Mouse (Mus musculus) limb, embryonic 15.5 days (tissue): Measurements from ENCODE around the gene Olfr459. TPM values are rescaled to one million over a fixed set of nuclear protein-coding genes. Genes with fewer than 3 reads are reported as not detected.

Experiments
- ATAC-seq: fragments of 200-750 bp; cut with Nextera tagmentation; 2 replicates; pipeline ENCODE4 v1.8.0; 2017; ENCODE audit warnings: low read depth, moderate TSS enrichment; ENCODE audit not compliant: insufficient number of reproducible peaks, low FRiP score, low TSS enrichment
- H3K27ac ChIP-seq: fragments of 300-500 bp; sonication (generic); 2 replicates; pipeline ENCODE4 v1.5.1; 2015; ENCODE audit warnings: moderate library complexity, mild to moderate bottlenecking, inconsistent platforms
- H3K27me3 ChIP-seq: fragments of 300-500 bp; sonication (generic); 2 replicates; pipeline ENCODE4 v1.6.1; 2015; ENCODE audit warnings: inconsistent platforms
- H3K36me3 ChIP-seq: fragments of 300-500 bp; sonication (generic); 2 replicates; pipeline ENCODE4 v1.6.1; 2015; ENCODE audit warnings: inconsistent platforms
- H3K4me1 ChIP-seq: fragments of 300-500 bp; sonication (generic); 2 replicates; pipeline ENCODE4 v1.6.1; 2015; ENCODE audit warnings: inconsistent platforms
- H3K4me2 ChIP-seq: fragments of 300-500 bp; sonication (generic); 2 replicates; pipeline ENCODE4 v1.6.1; 2015; ENCODE audit warnings: mild to moderate bottlenecking, inconsistent platforms
- H3K4me3 ChIP-seq: fragments of 300-500 bp; sonication (generic); 2 replicates; pipeline ENCODE4 v1.5.1; 2015; ENCODE audit warnings: mild to moderate bottlenecking, inconsistent platforms
- H3K9ac ChIP-seq: fragments of 300-500 bp; sonication (generic); 2 replicates; pipeline ENCODE4 v1.6.1; 2015; ENCODE audit warnings: inconsistent platforms
- H3K9me3 ChIP-seq: fragments of 300-500 bp; sonication (generic); 2 replicates; pipeline ENCODE4 v1.6.1; 2016; ENCODE audit warnings: inconsistent platforms
- WGBS: fragments of 180-500 bp; shearing (Covaris S2); methylation state at CpG from one replicate; pipeline ENCODE4 v1.1.7; 2015; 5-methylcytosine and 5-hydroxymethylcytosine counted together
- polyA plus RNA-seq: library from polyadenylated mRNA; unstranded; fragments of >200 nt; fragmentation: Nextera tagmentation; extraction: Ambion mirVana; gene quantifications from 2 replicates; pipeline ENCODE4 v1.2.1, GENCODE M21; 2015

Olfr459 gene
- polyA plus RNA-seq, 1 experiment from 2014 or later, result not detected

GRCm38 (mm10) chr6:41744664-41745392 is 30.1 kb downstream of the Olfr459 start:
- Histone ChIP-seq H3K9ac (no peak overlapping the region), H3K4me1 (no peaks in the 10 kb centered on the region), H3K9me3 (no peaks in the 10 kb centered on the region), H3K27me3 (no peaks in the 10 kb centered on the region), H3K27ac (no peak overlapping the region), H3K4me2 (no peak overlapping the region), H3K36me3 (no peaks in the 10 kb centered on the region), H3K4me3 (no peak overlapping the region)
- ATAC-seq, result no peak
- WGBS, result 74% methylated on average over 5 of the region's 5 CpGs

DNA sequence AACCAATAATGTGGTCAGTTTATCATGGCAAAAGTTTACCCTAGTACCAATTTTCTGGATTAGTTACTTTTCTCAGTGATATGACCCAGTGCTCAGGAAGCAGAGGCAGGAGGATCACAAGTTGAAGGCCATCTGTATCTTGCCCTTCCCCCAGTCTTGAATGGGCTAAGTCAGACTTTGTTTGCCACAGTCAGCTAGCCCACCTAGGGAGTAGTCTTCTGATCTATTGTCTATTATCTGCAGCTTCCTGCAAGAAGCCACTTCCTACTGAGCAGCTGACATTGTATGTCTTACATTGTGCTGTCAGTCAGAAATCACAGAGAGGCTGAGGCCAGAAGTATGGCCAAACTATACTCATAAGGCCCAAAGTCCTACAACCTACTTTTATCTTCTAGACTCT is 33.9 kb downstream of the Olfr459 start:
- Histone ChIP-seq H3K9me3 (no peaks in the 10 kb centered on the region), H3K4me1 (no peaks in the 10 kb centered on the region), H3K27ac (no peak overlapping the region), H3K36me3 (no peaks in the 10 kb centered on the region), H3K4me2 (no peak overlapping the region), H3K27me3 (no peaks in the 10 kb centered on the region), H3K4me3 (no peak overlapping the region), H3K9ac (no peak overlapping the region)
- no peak for ATAC-seq

DNA sequence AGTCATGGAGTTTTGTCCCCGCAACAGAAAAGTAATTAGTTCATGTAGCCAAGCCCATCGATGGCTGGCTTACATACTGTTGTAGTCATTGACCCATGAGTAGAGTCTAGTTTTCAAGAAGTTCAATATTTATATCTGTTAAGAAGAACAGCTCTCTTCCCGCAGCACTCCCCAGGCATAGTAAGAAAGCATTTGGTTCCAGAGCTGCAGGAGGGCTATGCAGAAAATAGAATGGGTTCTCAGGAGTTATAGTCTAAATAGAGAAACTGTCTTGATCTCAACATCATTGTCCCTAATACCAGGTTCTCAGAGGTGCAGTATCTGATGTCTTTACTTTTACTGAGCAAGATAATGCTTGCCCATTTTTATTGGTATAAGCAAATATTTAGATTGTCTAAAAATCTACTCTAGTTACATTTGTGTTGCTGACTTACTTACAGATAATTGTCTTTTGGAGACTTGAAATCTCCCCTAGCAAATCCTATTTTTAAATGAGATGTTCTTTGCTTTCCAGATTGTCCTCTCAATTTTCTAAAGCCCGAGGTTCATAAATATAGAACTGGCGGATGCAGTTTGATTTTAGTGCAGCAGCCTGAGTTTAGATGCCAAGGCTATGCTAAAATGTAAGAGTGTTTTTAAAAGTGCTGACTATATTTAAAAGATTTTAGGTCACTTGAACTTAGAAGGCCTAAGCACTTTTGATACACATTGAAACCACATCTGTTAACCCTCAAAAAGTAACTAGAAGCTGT is 40.1 kb downstream of the Olfr459 start:
- no peak overlapping the region for H3K4me3 ChIP-seq
- no peaks in the 10 kb centered on the region for H3K9me3 ChIP-seq
- 84% methylated on average over 5 of the region's 5 CpGs for WGBS
- H3K36me3 ChIP-seq, result no peaks in the 10 kb centered on the region
- no peaks in the 10 kb centered on the region for H3K4me1 ChIP-seq
- H3K27ac ChIP-seq, result no peak overlapping the region
- H3K9ac ChIP-seq, result no peak overlapping the region
- ATAC-seq, result no peak
- H3K4me2 ChIP-seq, result no peak overlapping the region
- no peaks in the 10 kb centered on the region for H3K27me3 ChIP-seq

DNA sequence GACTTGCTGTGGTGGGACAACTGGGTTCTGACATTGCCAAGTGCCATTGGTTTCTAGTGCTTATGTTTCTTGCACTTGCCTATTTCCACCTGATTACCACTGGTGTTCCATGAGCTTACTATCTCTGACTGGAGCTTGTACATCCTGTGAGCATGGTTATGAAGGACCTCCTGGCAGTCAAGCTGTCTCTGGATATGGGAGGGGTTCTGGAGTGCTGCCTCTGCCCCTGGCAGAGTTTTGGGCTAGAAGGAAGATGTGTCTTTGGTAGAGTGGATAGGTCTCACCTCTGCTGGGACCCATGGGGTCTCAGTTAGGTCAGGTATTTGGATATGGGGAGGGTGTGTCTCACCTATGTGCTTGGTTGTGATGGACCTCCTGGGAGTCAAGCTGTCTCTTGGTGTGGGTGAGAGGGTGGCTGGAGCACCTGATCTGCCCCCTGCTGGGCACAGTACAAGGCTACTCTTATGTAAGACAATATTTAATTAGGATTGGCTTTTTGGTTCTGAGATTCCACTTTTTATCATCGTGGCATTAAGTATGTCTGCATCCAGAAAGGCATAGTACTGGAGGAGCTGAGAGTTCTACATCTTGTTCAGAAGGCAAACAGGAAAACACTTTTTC is 46.9 kb downstream of the Olfr459 start:
- no peak overlapping the region for H3K4me3 ChIP-seq
- H3K27ac ChIP-seq, result no peak overlapping the region
- H3K4me1 ChIP-seq, result no peaks in the 10 kb centered on the region
- no peaks in the 10 kb centered on the region for H3K27me3 ChIP-seq
- no peak for ATAC-seq
- 85% methylated on average over 1 of the region's 1 CpGs for WGBS
- H3K36me3 ChIP-seq, result no peaks in the 10 kb centered on the region
- no peaks in the 10 kb centered on the region for H3K9me3 ChIP-seq
- H3K4me2 ChIP-seq, result no peak overlapping the region
- no peak overlapping the region for H3K9ac ChIP-seq

- no peaks in the 10 kb centered on the region for H3K9me3 ChIP-seq
- WGBS, result 77% methylated on average over 2 of the region's 2 CpGs
- H3K27ac ChIP-seq, result no peak overlapping the region
- no peak overlapping the region for H3K9ac ChIP-seq
- no peaks in the 10 kb centered on the region for H3K27me3 ChIP-seq
- no peaks in the 10 kb centered on the region for H3K36me3 ChIP-seq
- H3K4me3 ChIP-seq, result no peak overlapping the region
- no peak for ATAC-seq
- no peak overlapping the region for H3K4me2 ChIP-seq
- H3K4me1 ChIP-seq, result no peaks in the 10 kb centered on the region
These were observed 53.5 kb downstream of the Olfr459 start for GRCm38 (mm10) chr6:41721430-41721829.

Other genes starting within 250 kb of the Olfr459 start
- gene Ephb6, start 169.7 kb downstream of the Olfr459 start, polyA plus RNA-seq, result 22.6 and 22.8 TPM in 2 replicates
- gene Trpv6, start 138.8 kb downstream of the Olfr459 start, polyA plus RNA-seq, result 0.83 and 1.0 TPM in 2 replicates
- gene Trpv5, start 94.4 kb downstream of the Olfr459 start, polyA plus RNA-seq, result not detected in 2 replicates
- not detected in 2 replicates for gene Llcfc1, start 90.7 kb downstream of the Olfr459 start, polyA plus RNA-seq
- gene Kel, start 70.8 kb downstream of the Olfr459 start, polyA plus RNA-seq, result 0.58 and 2.2 TPM in 2 replicates
- gene Pip, start 72.4 kb upstream of the Olfr459 start, polyA plus RNA-seq, result not detected in 2 replicates
- gene Sval2, start 77.8 kb upstream of the Olfr459 start, polyA plus RNA-seq, result not detected in 2 replicates
- gene Sval1, start 176.5 kb upstream of the Olfr459 start, polyA plus RNA-seq, result not detected in 2 replicates
- gene Sval3, start 193.0 kb upstream of the Olfr459 start, polyA plus RNA-seq, result not detected in 2 replicates